Mouse (Mus musculus) layer of hippocampus, postnatal 10 days (tissue): ENCODE results near the gene Atxn7l2. TPM values are rescaled to one million over a fixed set of nuclear protein-coding genes. Genes with fewer than 3 reads are reported as not detected.
"Not testable (repeated sequence)": the region's sequence is repeated elsewhere in the genome, so short reads cannot be mapped to it uniquely, and the experiment has no call there.

ENCODE experiments used
- DNase-seq, 2 experiments: peaks; one replicate each; pipeline ENCODE4 v3.0.0; 2021; ENCODE audit warnings: low spot score in 2 of 2
- long read RNA-seq: library from polyadenylated mRNA; stranded (forward); transcript quantifications from one replicate; pipeline ENCODE4 v2.0.0, GENCODE M21; 2023
- total RNA-seq, 2 experiments: library from RNA; stranded (reverse); gene quantifications; 2 replicates each; pipeline ENCODE4 v1.2.3; 2021

The Atxn7l2 gene
- 10 to 100 TPM; 21.1 to 26.1 TPM for total RNA-seq
- long read RNA-seq, transcript Atxn7l2-203 (11 exons, 2,387 nt): major isoform, 8 of 32 reads
- long read RNA-seq, partial matches to known transcripts: 20 of 32 reads
- long read RNA-seq, other reads (novel, unspliced or antisense): 4 of 32 reads

DNA sequence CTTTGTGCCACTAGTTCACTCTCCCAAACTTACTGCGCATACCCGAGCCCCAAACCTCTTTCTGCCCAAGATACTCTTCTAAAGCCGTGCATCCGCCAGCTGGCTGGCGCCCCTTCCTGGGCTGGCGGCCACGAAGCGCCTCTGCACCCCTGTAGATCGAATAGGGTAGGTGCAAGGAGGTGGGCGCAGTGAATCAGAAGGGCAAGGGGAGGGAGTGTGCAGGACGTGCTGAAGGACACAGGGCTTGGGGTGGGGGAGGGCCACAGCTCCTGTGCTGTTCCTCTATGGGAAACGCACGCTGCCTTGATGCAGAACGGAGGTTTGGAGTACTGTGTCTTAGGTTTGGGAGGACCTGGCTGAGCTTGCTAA, at the start of gene Atxn7l2:
TSS of gene Atxn7l2 (minus strand) at position 164 of the 369 bp plus-strand sequence.
- DNase-seq: no peak

DNA sequence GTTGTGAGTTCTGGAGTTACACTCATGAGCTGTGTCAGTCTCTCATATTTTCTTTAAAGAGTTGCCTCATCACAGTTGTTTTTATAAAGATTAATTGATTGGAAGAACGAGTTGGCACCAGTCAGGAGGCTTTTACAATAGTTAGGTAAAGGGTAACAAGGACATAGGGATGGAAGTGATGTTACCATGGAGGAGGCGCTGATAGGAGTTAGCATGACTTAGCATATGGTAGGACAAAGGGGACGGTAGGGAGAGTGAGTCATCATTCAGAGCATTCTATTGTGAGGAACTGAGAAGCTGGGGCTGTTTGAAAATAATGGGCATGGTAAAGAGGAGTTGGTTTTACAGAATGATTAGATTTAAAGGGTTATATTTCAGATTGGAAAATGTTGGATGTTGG, 48.6 kb upstream of the Atxn7l2 start:
- DNase-seq: no peak

GRCm38 (mm10) chr3:108257831-108258500, 47.2 kb upstream of the Atxn7l2 start:
- no peak for DNase-seq

DNA sequence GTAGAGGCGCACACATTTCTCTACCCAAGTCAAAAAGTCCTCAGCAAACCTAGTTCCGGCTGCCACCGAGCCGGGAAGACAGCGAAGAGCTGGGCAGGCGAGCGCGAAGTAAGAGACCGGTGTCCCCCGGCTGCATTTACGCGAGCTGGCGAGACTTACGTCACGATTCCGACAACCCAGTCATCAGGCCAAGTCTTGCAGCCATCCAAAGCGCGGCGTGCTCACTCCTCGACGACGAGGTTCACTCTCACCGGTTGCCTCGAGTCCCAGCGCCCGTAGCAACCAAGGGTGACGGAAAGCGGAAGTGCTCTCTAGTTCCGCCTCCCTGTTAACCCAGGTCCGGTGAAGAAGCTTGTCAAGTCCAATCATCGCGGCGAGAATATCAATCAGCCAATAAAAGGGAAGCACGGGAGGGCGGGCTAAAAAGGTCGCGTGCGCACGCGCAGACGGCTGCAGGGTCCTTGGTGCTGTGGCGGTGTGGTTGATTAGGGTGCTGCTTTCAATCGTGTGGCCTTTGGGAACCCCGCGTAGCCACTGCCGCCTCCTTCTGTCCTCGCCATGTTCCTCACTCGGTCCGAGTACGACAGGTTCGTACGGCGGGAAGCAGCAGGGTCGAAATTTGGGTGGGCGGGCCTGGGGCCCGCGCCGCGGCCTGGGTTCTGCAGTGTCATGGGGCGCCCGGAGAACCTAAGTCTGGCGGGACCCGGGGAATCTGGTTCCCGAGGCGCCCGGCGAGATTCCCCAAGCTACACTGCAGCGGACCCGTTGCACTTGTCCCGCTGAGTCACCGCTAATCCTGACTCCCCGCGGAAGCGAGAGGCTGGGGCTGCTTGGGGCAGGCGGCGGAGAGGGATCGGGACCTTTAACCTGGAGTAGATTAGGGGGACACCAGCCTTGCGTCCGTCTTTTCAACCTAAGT, 46.2 kb upstream of the Atxn7l2 start, which contains the start of gene Psma5:
TSS of gene Psma5 (plus strand) at position 208 of the 919 bp plus-strand sequence.
- peak; percentile 86 to 91 for DNase-seq

GRCm38 (mm10) chr3:108246857-108247256, 36.1 kb upstream of the Atxn7l2 start:
- no peak for DNase-seq

DNA sequence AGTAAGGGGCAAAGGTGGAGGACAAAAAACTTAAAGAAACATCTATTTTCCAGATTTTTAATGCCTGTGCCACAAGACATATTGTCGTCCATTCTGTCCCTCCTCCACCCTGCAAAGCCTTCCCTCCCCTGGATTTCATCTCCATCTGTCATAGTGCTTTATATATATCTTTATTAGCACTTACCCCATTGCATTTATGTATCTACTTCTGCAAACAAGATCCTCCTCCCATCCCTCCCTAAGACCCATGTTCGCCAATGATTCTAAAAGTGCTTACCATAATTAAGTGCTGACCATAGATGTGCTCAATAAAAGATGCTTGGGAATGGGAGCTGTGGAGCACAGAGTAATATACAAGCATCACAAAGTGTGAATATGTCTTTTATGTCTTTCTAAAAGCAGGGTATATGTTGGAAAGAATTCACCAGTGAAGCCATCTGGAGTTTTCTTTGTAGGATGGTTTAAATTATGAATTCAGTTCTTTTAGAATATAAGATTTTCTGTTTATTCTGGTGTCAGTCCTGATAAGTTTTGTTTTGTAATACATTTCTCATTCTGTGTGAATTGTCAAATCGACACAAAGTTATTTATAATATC, 30.6 kb upstream of the Atxn7l2 start:
- DNase-seq: no peak

- not testable (repeated sequence) for DNase-seq
Observed at GRCm38 (mm10) chr3:108237474-108238102, 26.9 kb upstream of the Atxn7l2 start.

DNA sequence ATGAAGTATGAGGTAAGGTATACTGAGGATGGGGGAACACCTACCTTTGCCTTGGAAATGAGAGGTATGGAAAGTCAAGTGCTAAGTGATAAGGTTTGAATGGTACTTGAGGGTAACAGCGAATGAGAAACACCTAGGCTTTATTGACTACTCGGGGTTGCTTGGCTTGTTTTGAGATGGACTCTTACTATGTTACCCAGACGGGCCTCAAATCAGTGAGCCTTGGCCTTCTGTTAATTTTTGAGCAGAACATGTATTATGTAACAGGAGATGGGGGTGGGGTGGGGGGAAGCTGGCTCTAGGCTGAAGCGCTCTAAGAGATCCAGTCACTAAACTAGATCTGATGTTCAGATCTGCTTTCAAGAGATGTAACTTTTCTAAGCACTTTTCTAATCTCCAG, 20.9 kb upstream of the Atxn7l2 start:
- DNase-seq: no peak

- no peak for DNase-seq
Observed at GRCm38 (mm10) chr3:108227521-108227920, 16.8 kb upstream of the Atxn7l2 start.

GRCm38 (mm10) chr3:108226558-108227350, 16.0 kb upstream of the Atxn7l2 start, which contains the start of gene Sypl2:
Sypl2 (minus strand) TSS chr3:108226648.
- peak; percentile 30 to 52 for DNase-seq

DNA sequence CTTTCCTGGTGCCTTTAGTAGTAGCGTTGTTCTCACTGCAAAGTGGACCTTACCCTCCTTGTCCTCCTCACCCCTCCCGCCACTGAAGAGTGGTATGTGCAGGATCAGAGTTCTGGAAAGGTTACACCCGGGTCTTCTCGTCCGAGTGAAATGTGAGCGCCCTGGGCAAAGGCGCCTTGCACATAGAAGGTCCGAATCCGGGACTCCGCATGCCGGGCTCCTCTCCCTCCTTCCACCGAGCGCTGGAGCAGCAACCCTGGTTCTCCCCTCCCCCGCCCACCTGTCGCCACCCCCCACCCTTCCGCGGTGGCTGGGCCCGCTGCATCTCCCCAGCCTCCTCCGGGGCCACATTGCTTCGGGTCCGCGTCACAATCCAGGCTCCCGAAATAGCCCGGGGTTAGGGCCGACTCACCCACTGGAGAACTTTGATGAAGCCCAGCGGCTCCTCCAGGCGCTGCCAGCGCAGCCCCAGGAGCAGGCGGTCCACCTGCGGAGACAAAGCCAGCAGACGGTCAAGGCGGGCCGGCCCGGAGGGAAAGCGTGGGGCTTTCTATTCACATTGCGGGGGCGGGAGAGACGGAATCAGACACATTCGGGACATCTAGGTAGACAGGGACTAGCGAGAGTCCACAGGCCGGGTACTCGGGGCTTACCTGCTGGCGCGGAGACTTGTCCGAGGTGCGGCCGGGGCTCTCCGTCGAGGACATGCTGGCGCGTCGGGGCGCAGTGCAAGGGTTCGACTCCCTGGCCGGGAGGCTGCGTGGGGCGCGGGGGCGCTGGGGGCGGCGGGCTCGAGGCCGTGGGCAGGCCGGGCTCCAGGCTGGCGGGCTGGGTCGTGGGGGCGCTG, 15.2 kb upstream of the Atxn7l2 start:
- peak in 1 of 2 experiments; percentile 14 for DNase-seq

- no peak for DNase-seq
Observed at GRCm38 (mm10) chr3:108220661-108221060, 9.9 kb upstream of the Atxn7l2 start.

DNA sequence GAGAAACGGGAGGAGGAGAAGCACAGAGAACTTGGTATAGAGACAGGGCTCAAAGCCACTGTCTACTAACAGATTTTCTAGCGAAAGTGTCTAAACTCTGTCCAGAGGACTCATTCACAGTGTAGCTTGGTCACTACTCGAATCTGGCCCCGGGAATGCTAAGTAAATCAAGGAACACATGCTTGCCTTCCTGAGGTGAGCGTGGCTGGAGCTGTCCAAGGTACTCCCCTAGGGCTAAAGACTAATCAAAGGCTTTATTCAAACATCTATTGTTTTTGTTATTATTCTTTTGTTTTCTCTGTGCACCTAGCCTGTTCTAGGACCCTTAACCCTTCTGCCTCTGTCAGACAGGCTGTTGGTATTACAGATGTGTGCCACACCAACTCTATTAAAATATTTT, 4.0 kb upstream of the Atxn7l2 start:
- DNase-seq: no peak

DNA sequence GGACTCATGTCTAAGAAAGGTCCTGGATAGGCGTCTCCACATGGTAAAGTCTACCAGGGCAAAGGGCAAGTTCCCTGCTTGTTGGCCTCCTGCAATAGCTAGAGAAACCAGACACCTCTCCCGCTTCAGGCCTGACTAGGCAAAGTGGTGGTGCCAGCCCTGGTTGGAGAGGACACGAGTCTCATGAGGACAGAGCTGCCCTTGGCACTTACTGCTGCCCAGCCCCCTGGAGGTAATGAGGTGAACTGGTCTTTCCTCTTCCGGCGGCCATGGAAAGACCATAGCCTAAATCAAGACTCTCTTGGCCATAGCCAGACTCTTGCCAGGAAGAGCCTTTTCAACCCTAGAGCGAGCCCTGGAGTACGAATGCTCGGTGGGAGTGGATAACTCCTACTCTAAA, 1.7 kb upstream of the Atxn7l2 start:
- peak in 1 of 2 experiments; percentile 12 for DNase-seq

DNA sequence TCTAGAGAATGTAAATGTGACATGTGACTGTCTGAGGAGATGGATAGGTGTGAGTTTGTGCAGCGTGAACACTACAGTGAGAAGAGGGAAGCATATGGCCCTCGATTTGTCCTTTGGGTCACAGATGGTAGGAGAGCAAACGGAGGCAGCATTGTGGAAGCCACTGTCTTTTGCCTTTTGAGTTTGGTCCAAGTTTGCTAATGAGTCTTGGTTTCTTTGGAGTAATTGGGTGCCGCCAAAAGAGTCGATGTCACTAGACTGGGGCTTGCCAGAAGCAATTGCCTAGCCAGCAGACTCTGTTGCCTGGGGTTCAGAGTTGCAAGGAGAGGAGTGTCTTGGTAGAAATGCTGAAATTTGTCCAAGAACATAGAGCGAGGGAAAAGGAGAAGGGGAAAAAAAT, 1.1 kb upstream of the Atxn7l2 start:
- DNase-seq: peak in 1 of 2 experiments; percentile 34

- DNase-seq: peak; percentile 91 to 94
Observed at GRCm38 (mm10) chr3:108209946-108210770, 576 bp downstream of the Atxn7l2 start.

DNA sequence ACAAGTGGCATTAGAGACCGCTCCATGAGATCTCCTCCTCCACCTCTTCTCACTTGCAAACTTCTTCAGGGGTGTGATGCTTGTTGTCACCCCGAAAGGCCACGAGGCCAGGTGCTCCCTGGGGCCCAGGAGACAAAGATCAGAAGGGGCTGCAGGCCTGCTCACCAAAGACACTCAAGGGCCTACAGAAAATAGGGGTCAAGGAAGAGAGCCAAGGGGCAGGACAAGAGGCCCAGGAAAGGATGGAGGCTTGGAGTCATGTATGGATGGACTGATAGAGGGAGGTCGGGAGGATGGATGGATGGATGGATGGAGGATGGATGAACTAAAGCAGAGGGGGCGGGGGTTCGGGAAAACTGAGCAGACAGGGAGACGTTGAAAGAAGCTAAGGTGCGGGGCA, 1.2 kb downstream of the Atxn7l2 start:
- DNase-seq: no peak

DNA sequence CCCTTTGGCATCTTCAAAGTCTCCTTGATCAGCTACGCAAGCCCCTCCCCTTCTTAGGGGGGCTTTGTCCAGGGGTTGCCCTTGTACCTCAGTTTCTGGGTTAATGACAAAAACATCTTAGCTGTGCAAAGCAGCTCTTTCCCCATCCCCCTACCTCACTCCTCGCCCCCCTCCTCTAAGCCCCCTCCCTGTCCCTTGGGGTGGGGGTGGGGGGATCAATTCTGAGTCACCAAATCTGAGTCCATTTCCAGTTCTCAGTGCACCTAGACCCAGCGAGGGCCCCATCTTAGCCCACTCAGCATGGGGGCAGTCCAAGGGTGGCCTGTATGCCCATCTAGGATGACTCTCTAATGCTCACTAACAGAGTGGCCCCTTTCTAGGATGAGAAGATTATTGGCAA, 1.7 kb downstream of the Atxn7l2 start:
- no peak for DNase-seq
